Mouse (Mus musculus) urinary bladder, postnatal 14 days (tissue): ENCODE results near the gene Bcl2l10.
"Not testable (repeated sequence)": the region's sequence is repeated elsewhere in the genome, so short reads cannot be mapped to it uniquely, and the experiment has no call there.

Experiments
- DNase-seq: peaks from one replicate; pipeline ENCODE4 v3.0.0; 2021; ENCODE audit warnings: low spot score

Gene Bcl2l10

DNA sequence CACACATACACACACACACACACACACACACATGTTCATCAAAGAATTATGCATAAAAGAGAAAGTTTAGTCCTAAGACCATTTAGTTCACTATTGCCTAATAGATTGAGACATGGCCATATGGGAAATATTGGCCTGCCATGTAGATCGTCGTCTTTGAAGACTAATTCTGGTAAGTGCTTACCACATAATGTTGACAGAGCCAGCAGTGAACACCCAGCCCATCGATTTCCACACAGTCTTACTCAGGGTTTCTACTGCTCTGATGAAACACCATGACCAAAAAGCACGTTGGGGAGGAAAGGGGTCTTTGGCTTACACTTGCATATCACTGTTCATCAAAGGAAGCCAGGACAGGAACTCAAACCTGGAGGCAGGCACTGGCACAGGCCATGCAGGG lies 5.1 kb upstream of the Bcl2l10 start:
- DNase-seq = no peak

DNA sequence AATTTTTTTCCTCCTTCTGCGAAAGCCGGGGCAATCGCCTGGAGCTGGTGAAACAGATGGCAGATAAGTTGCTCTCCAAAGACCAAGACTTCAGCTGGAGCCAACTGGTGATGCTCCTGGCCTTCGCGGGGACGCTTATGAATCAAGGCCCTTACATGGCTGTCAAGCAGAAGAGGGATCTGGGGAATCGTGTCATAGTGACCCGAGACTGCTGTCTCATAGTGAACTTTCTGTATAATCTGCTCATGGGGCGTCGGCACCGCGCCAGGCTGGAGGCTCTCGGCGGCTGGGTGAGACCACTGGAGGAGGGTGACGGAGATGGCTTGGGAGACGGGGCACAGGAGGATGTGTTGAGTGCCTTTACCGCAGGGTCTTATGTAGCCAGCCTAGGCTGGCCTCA lies 508 bp downstream of the Bcl2l10 start:
- DNase-seq = no peak

DNA sequence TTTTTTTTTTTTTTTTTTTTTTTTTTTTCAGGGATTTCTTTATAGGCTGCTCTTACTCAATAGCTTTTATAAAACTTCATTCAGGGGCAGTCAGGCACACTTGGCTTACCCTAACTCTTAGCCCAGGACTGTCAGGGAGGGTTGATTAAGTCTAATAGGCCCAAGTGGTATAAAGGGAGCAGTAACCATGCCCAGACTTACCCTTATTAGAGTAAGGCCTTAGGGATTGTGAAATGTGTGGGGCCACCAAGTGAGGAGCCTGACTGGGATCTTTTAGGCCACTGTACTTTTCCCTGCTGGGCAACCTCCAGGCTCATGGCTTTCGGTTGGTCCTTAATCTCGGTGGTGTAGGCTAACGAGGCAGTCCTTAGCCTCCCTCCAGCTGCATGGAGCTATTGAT lies 1.1 kb downstream of the Bcl2l10 start:
- DNase-seq = no peak

DNA sequence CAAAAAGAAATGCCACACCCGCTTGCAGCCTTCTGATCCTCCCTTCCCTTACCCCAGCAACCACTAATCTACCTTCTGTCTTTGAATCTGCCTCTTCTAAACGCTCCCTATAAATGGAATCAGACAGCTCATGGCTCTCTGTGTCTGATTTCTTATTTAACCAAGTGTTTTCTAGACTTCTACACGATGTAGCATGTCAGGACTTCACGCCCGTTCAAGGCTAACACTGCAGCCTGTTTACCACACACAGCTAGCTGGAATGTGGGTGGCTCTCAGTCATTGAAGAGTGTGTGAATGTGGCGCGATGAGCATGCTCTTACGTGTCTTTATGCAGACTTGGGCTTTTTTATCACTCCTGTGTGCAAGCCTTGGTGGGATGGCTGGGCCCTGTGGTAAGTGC lies 5.5 kb downstream of the Bcl2l10 start:
- no peak for DNase-seq

DNA sequence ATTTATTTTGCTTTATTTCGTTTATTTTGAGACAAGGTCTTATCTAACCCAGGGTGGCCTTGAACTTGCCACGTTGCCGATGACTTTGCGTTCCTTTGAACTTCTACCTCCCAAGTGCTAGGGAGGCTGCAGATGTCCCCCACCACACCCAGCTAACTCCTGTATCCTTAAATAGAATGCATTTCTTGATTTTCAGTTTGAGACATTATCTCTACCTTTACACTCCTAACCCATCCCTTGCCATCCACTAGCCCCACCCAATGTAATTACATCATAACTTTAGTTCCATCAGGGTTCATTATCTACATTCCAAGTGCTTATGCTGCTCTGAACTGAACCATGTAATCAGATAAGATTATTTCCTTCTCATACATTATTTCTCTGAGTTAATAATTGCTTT lies 8.2 kb downstream of the Bcl2l10 start:
- no peak for DNase-seq

DNA sequence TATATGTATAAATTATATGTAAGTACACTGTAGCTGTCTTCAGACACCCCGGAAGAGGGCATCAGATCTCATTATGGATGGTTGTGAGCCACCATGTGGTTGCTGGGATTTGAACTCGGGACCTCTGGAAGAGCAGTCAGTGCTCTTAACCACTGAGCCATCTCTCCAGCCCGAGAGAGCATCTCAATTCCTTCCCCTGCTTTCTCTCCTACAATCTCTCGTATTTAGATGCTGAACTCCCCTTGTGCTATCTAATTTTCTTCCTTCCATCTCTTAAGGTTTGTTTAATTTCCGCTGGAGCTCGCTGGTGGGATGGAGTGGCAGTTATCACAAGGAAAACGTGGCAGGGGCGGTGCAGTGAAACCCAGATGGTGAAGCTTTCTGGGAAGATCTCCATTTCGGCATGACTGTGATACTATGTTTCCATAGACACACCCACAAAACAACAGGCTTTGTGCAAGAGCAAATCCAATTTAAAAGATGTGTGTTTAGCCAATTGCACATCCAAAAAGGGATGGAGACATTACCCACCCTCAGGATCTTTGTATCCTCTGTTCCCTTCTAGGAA lies 9.6 kb downstream of the Bcl2l10 start:
- peak; percentile 15 for DNase-seq

DNA sequence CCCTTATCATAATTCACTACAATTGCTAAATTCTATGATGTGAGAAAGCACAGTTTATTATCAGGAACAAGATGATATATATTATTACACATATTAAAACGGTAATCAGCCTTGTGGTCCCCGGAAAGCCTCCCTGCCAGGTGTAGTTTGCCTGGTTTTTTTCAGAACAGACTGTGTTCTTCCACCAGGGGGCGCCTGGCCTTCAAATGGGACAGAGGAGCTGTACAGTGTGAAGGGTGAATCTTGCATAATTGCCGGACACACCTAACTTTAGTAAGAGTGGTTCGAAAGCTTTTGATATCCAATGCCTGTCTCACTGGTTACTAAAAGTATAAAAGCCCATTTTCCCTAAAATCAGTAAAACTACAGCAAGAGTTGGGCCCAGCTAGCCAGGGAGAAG lies 14.1 kb downstream of the Bcl2l10 start:
- DNase-seq = peak; percentile 84

DNA sequence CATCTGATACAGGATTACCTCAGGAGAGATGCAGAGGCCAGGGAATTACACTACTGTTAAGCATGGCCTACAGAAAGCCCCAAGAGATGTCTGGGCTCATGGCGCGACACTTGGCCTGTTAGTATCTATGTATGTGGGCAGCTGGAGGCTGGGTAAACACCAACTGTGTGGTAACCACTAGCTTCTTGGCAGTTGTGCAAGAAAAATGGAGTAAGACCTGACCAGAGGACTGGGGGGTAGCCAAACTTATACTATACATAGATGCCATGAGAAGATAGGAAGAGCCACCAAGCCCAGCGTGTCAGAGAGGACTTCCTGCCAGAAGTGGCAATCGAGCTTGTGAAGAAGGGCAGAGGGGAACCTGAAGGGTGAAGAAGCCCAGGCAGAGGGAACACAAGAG lies 14.6 kb downstream of the Bcl2l10 start:
- no peak for DNase-seq

DNA sequence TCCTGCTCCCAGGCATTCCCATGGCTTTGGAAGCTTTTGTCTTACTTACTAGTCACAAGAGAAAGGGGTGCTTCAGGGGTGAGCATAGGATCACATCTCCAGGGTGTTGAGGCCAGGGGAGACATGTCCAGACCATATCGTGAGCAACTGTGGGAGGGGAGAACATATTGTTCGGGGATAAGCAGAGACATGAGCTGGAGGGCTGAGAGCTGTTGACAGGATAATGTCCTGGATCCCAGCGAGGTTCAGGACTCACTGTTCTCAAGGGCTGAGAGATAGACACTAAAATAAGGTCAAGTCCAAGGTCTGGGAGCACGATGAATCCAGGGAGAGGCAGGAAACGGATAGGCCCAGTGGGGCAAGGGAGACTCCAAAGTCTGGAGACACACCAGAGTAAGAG lies 15.4 kb downstream of the Bcl2l10 start:
- DNase-seq = no peak

DNA sequence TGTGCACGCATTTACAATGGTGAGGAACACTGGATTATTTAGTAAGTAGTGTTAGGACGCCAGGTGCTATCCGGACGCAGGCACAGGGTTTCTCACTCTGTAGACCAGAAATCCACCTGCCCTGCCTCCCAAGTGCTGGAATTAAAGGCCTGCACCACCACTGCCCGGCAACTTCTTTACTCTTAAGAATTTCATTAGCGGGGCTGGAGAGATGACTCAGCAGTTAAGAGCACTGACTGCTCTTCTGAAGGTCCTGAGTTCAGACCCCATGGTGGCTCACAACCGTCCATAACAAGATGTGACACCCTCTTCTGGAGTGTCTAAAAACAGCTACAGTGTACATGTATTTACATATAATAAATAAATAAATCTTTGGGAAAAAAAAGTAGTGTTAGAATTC lies 16.1 kb downstream of the Bcl2l10 start:
- DNase-seq = not testable (repeated sequence)

DNA sequence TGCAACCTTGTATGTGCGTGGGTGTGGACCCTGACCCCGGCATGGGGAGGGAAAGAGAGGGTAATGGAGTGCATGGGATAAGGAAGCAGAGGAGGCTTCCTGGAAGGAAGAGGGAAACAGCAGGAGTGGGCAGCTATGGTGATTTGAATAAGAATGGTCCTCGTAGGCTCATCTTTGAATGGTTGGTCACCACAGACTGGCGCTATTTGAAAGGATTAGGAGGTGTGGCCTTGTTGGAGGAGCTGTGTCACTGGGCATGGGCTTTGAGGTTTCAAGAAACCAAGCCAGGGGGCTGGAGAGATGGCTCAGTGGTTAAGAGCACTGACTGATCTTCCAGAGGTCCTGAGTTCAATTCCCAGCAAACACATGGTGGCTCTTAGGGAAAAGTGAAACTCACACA lies 17.6 kb downstream of the Bcl2l10 start:
- no peak for DNase-seq

DNA sequence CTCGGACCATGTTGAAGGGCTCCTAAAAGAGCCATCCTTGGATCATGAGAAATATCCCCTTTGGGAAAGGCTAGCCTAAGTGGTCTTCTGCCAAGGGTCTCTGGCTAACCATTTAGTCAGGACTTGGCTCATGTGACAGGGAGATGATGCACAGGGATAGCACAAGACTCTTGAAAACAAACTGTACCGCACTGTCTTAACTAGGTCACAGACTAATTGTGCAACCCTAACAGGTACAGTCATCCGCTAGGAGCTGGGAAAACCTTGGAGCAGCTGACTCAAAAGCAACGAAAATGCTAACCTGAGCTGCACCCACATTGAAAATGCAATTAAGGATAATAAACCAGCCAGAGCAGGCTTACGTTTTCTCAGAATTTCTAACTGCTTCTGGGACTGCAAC lies 18.6 kb downstream of the Bcl2l10 start:
- no peak for DNase-seq

DNA sequence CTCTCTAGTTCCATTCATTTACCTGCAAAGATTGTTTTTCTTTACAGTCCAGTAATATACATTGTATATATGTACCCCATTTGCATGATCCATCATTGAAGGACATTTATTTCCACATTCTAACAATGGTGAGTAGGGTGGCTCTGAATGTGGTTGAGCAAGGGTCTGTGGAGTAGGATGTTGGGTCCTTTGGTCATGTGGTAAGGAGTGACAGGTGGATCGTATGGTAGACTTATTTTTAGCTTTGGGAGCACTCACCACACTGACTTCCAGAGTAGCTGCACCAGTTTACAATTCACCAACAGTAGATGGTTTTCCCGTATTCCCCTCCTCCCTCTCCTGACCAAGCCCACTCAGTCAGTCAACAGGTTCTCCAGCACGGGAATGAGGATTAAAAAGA lies 21.2 kb downstream of the Bcl2l10 start:
- no peak for DNase-seq

DNA sequence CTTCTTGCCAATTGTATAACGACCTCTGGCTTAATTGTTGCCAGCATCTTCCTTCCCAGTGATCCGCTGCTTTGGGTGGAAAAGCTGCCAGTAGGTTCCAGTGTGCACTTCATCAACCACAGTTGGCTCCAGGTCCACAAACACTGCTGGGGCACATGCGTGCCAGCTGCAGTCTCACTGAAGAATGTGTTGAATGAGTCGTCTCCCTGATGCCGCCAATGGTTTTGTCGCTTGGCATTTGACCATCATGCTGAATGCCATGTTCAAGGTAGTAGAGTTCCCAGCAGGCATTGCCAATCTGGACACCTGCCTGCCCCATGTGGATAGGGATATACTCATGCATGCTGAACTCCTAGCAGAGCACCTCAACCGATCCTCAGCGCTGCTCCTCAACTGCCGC lies 28.0 kb downstream of the Bcl2l10 start:
- DNase-seq = no peak

DNA sequence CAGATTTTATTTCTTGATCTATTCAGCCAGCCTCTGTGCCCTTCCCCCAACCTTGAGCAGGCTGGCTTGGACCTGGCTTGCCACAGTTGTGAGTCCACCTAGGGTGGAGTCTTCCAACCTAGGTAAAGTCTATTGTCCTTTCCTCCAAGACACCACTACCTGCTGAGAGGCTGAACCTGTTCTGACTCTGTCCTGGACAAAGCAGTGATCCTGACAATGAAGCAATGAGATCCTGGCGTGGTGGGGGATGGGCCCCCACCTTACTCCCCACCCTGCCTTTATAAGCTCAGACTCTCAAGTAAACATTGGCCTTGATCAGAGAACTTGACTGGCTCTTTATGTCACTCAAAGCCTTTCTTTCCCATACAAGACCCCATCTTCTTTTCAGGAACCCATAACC lies 28.9 kb downstream of the Bcl2l10 start:
- DNase-seq = no peak

DNA sequence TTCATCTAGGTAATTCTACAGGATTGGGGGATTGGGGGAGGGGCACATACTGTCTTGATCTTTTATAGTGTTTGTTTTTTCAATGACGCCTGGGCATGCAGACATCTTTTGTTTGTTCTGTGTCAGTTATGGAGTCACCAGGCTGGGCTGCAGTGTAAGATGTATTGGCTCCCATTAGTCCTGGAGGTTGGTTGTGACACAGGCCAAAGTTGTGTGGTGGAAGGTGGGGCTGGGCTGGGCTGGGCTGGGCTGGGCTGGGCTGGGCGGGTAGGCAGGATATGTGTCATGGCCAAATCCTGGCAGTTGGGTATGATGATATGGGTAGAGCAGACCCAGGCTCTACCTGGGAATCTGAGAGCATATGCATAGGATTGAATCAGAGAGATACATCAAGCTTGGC lies 31.2 kb downstream of the Bcl2l10 start:
- no peak for DNase-seq

DNA sequence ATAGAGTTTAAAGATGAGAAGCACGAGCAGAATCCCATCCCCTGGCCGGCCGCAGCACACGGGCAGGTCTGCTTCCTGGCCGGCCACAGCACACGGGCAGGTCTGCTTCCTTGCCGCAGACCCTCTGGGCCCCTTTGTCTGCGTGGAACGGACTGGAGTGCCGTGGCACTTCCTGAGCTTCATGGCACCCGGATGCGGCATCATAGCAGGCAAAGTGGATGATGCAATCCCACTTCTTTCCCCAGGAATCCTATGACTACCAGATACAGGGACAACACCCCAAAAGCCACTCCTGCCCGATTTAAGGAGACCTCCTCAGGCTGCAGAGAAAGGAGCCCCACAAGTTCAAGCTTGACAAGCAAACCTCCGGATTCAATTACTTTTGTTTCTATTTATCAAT lies 35.3 kb downstream of the Bcl2l10 start:
- no peak for DNase-seq

DNA sequence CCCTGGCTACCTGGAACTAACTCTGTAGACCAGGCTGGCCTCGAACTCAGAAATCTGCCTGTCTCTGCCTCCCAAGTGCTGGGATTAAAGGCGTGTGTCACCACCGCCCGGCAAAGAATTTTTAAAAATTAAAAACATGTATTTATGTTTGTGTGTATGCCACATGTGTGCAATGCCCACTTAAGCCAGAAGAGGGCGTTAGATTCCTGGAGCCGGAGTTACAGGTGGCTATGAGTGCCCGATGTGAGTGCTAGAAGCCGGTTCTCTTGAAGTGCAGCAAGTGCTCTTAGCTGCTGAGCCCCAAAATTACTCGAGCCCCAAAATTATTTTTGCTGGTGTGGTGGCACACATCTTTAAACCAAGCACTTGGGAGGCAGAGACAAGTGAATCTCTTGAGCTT lies 36.2 kb downstream of the Bcl2l10 start:
- no peak for DNase-seq

DNA sequence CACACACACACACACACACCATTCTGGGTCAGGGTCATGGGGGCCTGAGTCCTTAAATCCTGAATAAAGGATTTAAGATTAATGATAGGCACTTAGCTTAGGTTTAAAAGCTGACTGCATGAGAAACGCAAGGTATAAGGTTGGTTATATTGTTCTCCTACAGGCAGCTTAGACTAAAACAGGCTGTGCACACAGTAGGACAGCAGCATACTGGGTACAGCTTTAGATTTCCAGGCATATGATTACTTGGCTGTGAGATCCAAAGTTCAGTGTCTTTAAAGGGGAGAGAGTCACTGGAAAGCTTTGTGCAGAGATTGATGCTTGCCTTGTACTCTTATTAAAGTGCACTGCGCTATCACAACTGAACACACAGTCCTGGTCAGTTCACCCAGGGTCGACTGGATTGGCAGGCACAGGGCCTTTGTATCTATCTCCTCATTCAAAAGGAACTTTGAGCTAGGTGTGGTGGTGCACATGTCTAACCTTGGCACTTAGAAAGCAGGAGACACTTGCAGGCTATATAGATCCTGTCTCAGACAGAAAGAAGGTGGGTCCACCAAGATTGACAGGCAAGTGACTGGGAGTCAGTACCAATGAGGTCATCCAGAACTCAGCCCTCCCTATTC lies 36.9 kb downstream of the Bcl2l10 start:
- DNase-seq = no peak

DNA sequence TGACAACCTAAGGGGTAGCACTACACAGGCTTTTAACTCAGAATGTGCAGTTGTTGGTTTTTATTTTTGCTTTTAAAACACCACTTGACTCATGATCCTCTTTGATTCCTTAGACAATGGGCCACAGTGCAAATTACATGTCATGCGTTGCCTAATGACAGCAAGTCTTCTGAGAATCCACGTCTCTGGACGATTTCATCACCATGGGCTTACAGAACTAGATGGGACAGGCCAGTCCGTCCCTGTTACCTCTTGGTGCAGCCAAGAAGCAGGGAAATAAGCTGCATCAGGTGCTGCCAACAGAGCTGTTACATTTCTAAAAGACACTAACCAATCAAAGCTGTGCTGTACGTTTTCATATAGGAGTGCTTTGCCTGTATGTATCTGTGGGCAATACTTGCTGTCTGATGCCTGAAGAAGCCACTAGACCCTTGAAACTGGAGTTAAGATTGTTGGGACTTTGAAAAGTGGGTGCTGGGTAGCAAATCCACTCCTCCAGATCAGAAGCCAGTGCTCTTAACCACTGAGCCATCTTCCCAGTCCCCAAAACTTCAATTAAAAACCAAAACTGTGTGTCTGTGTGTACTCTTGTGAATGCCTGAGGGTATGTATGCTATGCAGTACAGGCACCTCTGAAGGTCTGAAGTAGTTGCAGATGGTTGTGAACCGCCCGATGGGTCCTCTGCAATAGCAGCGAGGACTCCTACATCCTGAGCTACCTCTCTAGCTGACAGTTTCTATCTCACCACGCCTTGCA lies 37.8 kb downstream of the Bcl2l10 start:
- no peak for DNase-seq

DNA sequence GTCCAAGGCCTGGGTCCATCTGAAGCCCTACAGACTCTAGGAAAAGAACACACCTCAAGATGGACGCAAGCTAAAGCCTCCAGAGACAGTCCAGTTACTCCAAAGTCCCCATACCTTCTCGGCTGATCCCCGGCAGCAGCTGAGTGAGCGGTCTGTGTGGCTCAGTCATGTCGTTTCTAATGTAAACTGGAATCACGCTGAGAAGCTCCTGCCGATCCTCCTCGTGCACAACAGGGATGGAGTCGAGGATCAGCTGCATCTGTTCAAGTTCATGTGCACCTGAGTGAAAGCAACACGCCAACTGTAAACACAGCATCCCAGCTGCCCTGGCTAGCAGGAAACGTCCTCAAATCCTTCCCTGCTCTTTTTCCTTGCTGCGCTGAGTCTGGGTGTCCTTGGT lies 45.7 kb downstream of the Bcl2l10 start:
- no peak for DNase-seq

DNA sequence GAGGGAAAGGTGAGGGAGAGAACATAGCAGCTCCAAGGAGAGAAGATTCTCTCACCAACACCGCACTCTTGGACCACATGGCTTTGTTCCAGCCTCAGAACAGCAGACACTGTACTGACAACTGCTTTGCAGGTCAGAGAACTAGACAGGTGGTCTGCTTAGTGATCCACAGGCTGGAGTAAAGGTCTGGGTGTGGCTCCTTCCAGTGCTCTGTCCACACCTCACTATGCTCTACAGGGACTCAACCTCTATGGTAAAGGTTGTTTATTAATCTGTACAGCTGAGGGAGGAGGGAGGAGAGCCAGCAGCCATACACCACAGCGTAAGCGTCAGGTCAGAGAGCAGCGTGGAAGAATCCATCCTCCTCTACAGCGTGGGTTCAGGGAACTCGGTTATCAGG lies 48.4 kb downstream of the Bcl2l10 start:
- DNase-seq = no peak

DNA sequence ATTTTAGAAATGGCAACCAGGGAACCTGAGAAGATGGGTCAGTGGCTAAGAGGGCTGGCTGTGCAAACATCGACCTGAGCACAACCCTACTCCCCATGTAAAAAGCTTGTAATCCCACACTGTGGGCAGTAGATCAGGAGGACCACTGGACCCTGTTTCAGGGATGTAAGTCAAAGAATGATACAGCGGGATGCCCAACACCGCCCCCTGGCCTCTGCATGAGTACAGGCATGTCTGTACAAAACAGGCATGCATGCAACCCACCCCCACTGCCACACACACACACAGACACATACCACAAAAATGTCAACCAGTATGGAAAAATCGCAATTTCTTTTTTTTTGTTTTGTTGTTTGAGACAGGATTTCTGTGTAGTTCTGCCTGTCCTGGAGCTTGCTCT lies 51.5 kb downstream of the Bcl2l10 start:
- no peak for DNase-seq

DNA sequence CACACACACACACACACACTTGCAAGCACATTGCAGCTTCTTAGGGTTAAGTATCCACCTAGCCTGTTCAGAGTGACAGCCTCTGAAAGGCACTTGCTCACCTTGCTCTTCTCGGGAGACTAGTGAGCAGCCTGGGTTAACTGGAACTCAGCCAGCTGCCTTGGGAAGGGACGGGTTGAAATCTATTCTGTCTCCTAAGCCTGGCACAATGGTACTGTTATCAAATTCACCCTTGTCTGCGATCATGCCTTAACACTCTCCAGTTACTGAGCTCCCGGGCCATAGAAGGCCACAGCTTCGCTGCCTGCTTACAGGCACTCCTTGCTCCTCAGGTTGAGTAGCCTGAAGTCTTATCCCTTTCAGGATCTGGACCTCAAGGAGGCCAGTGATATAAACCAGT lies 53.1 kb downstream of the Bcl2l10 start:
- no peak for DNase-seq
